Mouse (Mus musculus) right cerebral cortex, postnatal 25 days (tissue): ENCODE data around the gene Pdzrn3.

Source experiments
- DNase-seq: peaks from one replicate; pipeline ENCODE4 v3.0.0; 2022

The Pdzrn3 gene

DNA sequence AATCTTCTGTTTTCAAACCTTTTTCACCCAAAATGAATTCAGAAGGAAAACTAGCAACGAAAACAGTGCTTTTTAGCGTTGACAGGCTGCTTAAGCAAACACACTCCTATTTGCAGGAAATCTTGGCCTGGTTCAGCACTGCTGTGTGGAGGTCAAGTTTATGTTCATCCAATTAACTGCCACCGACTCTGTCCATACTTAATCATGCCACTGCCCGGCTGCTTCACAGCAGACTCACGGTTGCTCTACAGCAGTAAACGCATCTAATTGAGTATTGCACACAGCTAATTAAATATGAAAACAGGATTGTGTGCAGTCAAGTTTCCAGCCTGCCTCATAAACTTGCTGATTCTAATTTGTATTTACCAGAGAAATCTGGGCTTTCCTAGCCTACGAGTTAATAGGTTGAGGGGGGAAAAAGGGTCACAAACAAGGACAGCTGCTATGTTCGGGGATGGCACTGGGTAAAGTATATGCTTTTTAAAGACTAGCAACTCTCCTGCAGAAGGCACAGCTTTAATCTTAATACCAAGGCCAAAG is 183.2 kb downstream of the Pdzrn3 start:
- DNase-seq: no peak

DNA sequence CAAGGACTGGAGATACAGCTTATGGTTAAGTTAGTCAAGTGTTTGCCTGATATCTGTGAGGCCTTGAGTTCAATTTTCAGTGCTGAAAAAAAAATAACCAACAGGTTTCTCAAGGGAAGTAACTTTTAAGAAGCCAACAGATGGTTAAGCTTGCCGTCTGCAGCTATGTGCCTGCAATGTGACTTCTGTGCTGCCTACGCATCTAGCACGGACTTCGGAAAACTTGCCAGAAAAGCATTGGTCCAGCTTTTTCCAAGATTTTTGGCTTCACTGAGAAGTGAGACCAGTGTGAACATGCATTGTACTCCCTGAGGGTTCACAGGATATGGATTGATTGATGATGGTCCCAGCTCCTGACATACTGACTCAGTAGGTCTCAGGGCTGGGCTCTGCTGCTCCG is 186.1 kb downstream of the Pdzrn3 start:
- peak; percentile 59 for DNase-seq

DNA sequence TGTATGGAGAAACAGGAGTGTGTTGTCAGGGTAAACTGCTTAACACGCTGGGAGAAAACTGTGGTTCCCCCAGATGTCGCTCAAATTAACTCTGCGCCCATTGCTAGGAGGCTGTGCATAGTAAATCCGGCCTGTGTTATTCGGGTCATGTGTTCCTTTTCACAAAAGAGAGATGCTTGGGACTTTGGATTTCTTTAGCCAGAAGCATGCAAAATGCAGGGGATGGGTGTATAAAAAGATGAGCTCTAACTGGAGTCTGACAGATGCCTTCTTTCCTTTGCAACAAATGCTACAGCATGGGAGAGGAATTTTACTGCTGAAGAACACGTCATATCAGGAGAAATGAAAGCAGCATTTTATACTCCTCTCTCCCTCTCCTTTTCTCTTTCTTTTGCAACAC is 190.4 kb downstream of the Pdzrn3 start:
- no peak for DNase-seq

DNA sequence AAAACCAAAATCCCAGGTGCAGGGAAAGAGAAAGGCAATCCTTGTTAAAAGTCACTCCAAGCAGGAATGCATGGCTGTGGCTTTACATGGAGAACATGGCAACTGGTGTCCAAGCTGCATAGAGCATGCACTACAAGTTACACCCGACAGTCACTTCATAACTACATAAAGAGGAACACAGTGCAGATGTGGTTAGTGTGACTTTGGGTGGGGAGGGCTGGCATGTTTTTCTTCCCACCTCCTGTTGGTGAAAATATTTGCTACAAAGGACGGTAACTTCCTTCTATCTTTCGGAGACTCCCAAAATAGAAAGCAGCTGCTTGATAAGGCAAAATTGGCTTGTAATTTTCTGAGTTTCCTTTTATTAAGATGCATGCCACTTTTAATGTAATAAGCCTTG is 190.8 kb downstream of the Pdzrn3 start:
- DNase-seq: no peak

DNA sequence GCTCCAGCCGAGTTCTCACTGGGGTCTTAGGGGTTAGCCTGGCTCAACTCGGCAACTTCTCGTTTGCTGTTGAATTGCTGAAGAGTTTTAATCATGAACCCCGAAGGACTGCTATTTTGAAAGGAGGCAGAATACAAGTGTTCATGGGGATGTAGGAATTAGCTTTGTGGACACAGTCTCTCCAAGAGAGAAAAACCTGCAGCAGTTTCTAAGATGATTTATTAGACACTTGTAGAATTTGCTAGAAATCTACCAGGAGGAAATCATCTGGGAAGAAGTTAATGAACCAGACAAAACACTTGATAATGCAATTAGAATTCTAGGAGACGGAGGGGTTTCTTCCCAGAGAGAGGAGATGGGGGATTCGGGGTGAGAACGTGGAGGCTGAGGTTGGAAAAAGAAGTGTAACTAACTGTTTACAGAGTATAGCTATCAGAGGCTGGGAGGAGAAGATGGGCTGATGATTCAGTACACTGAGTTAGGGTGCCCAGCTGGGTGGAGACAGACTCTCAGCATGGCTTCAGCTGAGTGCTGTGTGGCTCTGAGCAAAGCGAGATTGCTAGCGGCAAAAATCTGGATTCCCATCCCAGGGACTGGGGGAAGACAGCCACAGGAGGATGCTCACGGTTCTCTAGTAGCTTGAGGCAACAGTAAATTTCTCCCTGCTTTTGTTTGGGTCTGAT is 193.5 kb downstream of the Pdzrn3 start:
- DNase-seq: peak; percentile 29

DNA sequence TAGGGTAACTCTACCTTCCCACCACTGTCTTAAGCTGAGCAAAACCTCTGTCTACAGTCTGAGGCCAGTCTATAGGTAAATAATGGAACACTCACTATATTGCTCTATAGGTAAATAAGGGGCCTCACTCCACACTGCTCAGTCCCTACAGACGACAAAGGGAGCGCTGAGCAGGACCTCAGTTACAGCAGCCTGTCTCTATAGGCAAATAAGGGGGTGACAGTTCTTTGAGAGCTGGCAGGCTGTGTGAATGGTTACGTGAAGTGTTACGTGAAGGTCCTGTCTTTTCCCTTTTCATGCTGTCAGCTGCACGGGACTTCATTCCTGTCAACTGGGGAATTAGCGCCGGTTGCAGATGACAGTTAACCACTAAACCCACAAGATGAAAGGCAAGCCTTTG is 207.0 kb downstream of the Pdzrn3 start:
- DNase-seq: no peak

DNA sequence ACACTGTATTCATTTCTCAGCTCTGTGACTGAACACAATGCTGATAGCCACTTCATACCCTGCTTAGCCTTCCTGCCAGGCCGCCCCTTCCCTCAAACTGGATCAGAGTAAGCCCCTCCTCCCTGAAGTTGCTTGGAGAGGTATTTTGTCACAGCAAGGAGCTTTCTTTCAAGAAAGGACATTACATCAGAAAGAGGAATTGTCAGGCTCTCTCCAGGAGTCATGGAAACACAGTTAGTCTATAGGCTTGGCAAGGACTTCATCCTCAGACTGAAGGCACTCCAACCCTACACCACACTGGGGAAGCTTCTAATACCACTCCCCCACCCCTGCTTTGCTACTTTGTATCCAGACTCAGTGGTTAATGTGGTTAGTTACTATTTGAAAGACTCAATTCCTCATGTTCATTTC is 224.2 kb downstream of the Pdzrn3 start:
- DNase-seq: no peak

DNA sequence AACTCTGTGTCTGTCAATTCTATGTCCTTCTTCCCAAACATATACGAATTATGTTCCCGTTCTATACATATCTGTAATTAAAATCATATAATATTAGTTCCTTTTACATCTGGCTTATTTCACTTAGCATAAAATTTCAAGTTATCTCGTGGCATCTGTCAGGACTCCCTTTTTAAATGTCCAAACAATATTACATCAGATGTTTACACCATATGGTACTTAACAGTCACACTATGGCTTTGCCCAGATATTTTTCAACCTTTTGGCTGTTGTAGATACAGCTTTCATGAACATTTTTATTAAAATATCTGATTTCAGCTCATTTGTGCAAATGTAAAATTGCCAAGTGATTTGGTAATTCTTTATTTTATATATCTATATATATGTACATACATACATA is 242.3 kb downstream of the Pdzrn3 start:
- DNase-seq: no peak

DNA sequence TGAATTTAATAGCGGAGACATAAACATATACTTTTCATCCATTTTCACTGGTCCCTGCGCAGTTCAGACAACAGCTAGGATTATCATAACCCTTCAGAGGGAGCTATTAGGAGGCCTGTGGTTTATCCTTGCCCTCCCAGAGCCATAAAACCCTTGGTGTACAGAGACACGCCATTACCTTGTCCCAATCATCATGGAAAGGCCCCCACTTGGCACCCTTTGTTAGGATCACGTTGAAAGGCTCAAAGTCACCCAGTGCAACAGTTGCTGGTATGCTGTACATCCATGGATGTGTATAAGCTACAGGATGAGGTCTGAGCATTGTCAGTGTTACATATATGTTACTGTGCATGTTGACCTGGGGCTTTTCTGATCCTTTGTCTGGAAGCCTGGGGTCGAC is 252.3 kb downstream of the Pdzrn3 start:
- no peak for DNase-seq

DNA sequence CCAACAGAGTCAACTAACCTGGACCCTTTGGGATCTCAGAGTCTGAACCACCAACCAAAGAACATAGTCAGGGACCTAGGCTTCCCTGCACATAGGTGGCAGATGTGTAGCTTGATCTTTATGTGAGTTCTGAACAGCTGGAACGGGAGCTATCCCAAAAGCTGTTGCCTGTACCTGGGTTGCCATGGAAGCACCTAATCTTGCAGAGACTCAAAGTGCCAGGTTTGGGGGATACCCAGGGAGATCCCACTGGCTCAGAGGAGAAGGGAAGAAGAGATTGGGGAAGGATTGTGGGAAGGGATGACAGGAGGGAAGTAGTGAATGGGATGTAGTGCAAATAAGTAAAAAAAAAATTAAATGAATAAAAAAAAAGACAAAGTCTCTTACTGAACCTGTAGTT is 268.7 kb downstream of the Pdzrn3 start:
- DNase-seq: no peak

DNA sequence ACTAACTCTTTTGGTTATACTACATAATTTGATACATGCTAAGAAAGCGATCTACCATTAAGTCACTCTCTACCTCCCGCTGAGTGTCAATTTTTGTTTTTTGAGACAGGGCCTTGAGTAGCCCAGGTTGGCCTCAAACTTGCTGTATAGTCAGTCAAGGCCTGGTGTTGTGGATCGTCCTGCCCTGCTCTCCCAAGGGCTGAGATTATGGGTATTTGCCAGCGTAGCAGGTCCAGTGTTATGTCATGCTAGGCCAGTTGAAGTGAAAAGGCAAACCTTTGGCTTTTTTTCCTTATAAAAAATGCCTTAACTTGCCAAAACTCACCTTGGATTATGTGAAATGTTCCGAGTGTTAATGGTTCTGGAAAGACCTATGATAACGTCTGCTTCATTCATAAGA is 274.2 kb downstream of the Pdzrn3 start:
- no peak for DNase-seq

DNA sequence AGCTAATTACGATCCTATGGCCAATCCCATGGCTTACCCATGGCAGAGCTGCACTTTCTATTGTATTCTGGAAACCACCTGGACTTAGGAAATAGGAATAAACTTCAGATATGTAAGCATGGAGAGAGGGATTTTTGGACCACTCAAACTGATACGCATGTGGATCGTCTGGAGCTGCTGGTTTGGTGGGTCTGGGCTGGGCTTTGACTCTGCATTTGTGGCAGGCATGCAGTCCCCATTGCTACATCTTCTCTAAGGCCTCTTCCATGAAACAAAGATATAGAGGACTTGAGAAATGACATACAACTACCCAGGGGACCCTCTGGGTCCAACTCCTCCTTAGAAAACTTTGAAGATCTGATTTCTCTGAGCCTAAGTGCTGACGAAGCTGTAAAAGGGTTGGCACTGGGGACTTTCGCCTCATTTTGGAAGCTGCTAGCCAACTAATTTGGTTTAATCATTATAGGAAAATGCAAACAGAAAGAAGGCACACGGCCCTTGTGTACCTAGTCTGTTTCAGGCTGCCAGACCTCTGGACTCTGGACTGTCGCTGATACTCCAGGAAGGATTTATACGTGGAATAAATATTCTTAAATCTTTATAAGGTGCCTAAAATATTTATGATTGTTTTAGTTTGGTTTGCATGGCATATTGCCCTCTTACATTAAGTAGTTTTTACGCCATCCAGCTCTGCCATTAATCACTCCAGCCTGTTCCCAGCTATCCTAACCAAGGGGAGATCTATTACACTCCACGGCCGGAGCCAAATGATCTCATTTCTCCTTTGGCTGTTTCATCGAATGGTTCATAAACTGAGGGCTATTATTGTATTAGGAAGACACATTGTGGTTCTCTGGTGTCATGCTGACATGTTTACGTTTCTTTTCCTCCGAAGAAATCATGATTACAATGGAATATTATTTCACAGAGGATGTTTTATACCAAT is 275.7 kb downstream of the Pdzrn3 start:
- no peak for DNase-seq
